Mouse (Mus musculus): Measurements from ENCODE around the gene Gp1bb. TPM values are rescaled to one million over a fixed set of nuclear protein-coding genes. Genes with fewer than 3 reads are reported as not detected.

Gene Gp1bb
- total and polyA plus RNA-seq, 3 experiments = 0.14 to 0.35 TPM; not detected in 1

DNA sequence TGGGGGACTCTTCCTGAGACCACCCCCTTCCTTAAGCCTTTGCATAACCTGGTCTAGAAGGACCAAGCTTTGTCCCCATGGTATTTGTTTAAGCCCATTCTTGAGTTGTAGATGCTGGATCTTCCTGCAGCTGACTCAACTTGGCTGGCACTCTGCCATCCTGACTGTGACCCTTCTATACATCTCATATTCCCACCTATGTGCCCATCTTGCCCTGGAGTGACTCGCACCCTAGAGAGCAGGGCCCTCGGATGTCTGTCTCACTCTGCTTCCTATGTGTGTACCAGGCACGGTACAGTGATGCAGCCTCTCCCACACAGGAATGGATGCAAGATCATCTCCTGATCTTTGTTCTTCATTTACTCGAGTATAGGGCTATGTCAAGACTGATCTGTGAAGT is 20.7 kb upstream of the Gp1bb start:
- DNase-seq (ENCODE audit: low read depth, low spot score) = no peak
- H3K27ac ChIP-seq (ENCODE audit: control insufficient read depth, low read depth, low read length) = no peak overlapping the region
- TF ChIP-seq MAFK (IDR thresholded peaks at IDR 0.05; ENCODE audit: borderline replicate concordance, low read depth, low read length) (no peak), TBP (IDR thresholded peaks at IDR 0.05; ENCODE audit: low read depth, low read length) (no peak)
- no peaks in the 10 kb centered on the region for H3K36me3 ChIP-seq (ENCODE audit: control insufficient read depth in 1 of 2, insufficient read depth in 2 of 2, low read length in 2 of 2)
- H3K27me3 ChIP-seq (ENCODE audit: control insufficient read depth in 1 of 2, insufficient read depth in 2 of 2, low read length in 2 of 2) = peaks cover 0 to 12% of the 10 kb centered on the region in 2 experiments
- no peaks in the 10 kb centered on the region for H3K79me2 ChIP-seq (ENCODE audit: control insufficient read depth, insufficient read depth, low read length, poor library complexity)
- H3K4me1 ChIP-seq (ENCODE audit: control insufficient read depth in 1 of 2, insufficient read depth in 2 of 2, low read length in 2 of 2) = no peaks in the 10 kb centered on the region
- H3K4me3 ChIP-seq (ENCODE audit: control insufficient read depth in 1 of 2, insufficient read depth in 1 of 2, low read depth in 2 of 2, low read length in 2 of 2) = no peak overlapping the region
- no peak overlapping the region for H3K9ac ChIP-seq (ENCODE audit: control insufficient read depth, low read depth, low read length, poor library complexity, severe bottlenecking)
- H3K9me3 ChIP-seq (replicated peaks; ENCODE audit: insufficient read depth, low read length) = no peaks in the 10 kb centered on the region

DNA sequence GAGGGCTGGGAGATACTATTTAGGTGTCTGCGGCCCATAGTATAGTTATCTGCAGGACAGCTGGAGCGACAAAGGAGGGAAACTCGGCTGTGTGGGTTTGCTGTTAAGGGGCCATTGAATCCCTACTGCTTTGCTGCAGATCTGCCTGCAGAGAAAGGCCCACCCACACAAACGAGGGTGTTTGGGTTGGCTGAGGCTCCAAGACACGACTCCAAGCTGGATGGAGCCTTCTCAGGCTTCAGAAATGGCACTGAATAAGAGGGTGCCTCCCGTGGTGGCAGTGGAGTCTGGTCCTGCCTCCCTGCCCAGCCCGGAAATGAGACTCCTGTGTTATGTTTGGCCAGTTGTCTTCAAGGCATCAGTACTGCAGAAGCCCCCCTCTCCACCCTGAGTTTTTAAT is 20.1 kb upstream of the Gp1bb start:
- Histone ChIP-seq H3K27me3 (ENCODE audit: control insufficient read depth in 1 of 2, insufficient read depth in 2 of 2, low read length in 2 of 2) (peaks cover 0 to 12% of the 10 kb centered on the region in 2 experiments), H3K36me3 (ENCODE audit: control insufficient read depth in 1 of 2, insufficient read depth in 2 of 2, low read length in 2 of 2) (no peaks in the 10 kb centered on the region), H3K4me3 (ENCODE audit: control insufficient read depth in 1 of 2, insufficient read depth in 1 of 2, low read depth in 2 of 2, low read length in 2 of 2) (no peak overlapping the region), H3K9me3 (replicated peaks; ENCODE audit: insufficient read depth, low read length) (no peaks in the 10 kb centered on the region), H3K27ac (ENCODE audit: control insufficient read depth, low read depth, low read length) (no peak overlapping the region), H3K79me2 (ENCODE audit: control insufficient read depth, insufficient read depth, low read length, poor library complexity) (no peaks in the 10 kb centered on the region), H3K4me1 (ENCODE audit: control insufficient read depth in 1 of 2, insufficient read depth in 2 of 2, low read length in 2 of 2) (no peaks in the 10 kb centered on the region), H3K9ac (ENCODE audit: control insufficient read depth, low read depth, low read length, poor library complexity, severe bottlenecking) (no peak overlapping the region)
- TF ChIP-seq ZKSCAN1 (IDR thresholded peaks at IDR 0.05; ENCODE audit: low read depth, low read length) (no peak), ETS1 (IDR thresholded peaks at IDR 0.05; ENCODE audit: low read depth, low read length) (no peak), MAZ (IDR thresholded peaks at IDR 0.05; ENCODE audit: low read depth, low read length) (no peak), TBP (IDR thresholded peaks at IDR 0.05; ENCODE audit: low read depth, low read length) (no peak), MAFK (IDR thresholded peaks at IDR 0.05; ENCODE audit: borderline replicate concordance, low read depth, low read length) (no peak), MAX (IDR thresholded peaks at IDR 0.05; ENCODE audit: low read length) (no peak), JUND (IDR thresholded peaks at IDR 0.05; ENCODE audit: low read depth, low read length) (no peak), MYB (IDR thresholded peaks at IDR 0.05; ENCODE audit: low read depth, low read length) (no peak), NRF1 (IDR thresholded peaks at IDR 0.05; ENCODE audit: insufficient read depth, low read depth, low read length, poor library complexity, severe bottlenecking) (no peak), E2F4 (IDR thresholded peaks at IDR 0.05; ENCODE audit: borderline replicate concordance, low read depth, low read length) (no peak), TCF12 (IDR thresholded peaks at IDR 0.05; ENCODE audit: low read depth, low read length) (no peak), HCFC1 (IDR thresholded peaks at IDR 0.05; ENCODE audit: low read depth, low read length) (no peak), TAL1 (IDR thresholded peaks at IDR 0.05; ENCODE audit: low read length) (no peak), USF2 (IDR thresholded peaks at IDR 0.05; ENCODE audit: borderline replicate concordance in 1 of 2, insufficient read depth in 1 of 2, low read depth in 1 of 2, low read length in 2 of 2) (no peak), KAT2A (conservative IDR thresholded peaks at IDR 0.05; ENCODE audit: low read depth, low read length) (no peak), MYC (IDR thresholded peaks at IDR 0.05; ENCODE audit: low read depth, low read length) (no peak)
- no peak for DNase-seq (ENCODE audit: low read depth, low spot score)
